Mouse (Mus musculus) limb, embryonic 10.5 days (tissue): ENCODE results near the gene Nmnat2. TPM values are rescaled to one million over a fixed set of nuclear protein-coding genes. Genes with fewer than 3 reads are reported as not detected.

Experiments used
- DNase-seq: peaks from one replicate; pipeline ENCODE4 v3.0.0-alpha.2; 2017; ENCODE audit warnings: low spot score
- H3K27ac ChIP-seq: fragments of 300-500 bp; sonication (generic); 2 replicates; pipeline ENCODE4 v1.5.1; 2016; ENCODE audit warnings: mild to moderate bottlenecking
- H3K27me3 ChIP-seq: fragments of 300-500 bp; sonication (generic); 2 replicates; pipeline ENCODE4 v1.6.1; 2016; ENCODE audit warnings: low read depth, mild to moderate bottlenecking; ENCODE audit not compliant: poor library complexity, severe bottlenecking
- H3K36me3 ChIP-seq: fragments of 300-500 bp; sonication (generic); 2 replicates; pipeline ENCODE4 v1.6.1; 2016; ENCODE audit warnings: mild to moderate bottlenecking, moderate library complexity
- H3K4me1 ChIP-seq: fragments of 300-500 bp; sonication (generic); 2 replicates; pipeline ENCODE4 v1.6.1; 2016
- H3K4me3 ChIP-seq: fragments of 300-500 bp; sonication (generic); 2 replicates; pipeline ENCODE4 v1.5.1; 2016; ENCODE audit warnings: mild to moderate bottlenecking, moderate library complexity
- H3K9me3 ChIP-seq: fragments of 300-500 bp; sonication (generic); replicated peaks from 2 replicates; pipeline ENCODE4 v1.6.1; 2016; ENCODE audit warnings: mild to moderate bottlenecking
- WGBS: fragments of 180-500 bp; shearing (Covaris S2); methylation state at CpG from one replicate; pipeline ENCODE4 v1.1.7; 2016; 5-methylcytosine and 5-hydroxymethylcytosine counted together
- polyA plus RNA-seq: library from polyadenylated mRNA; unstranded; fragments of >200 nt; fragmentation: Nextera tagmentation; extraction: Ambion mirVana; gene quantifications from 2 replicates; pipeline ENCODE4 v1.2.1, GENCODE M21; 2016

The Nmnat2 gene
- polyA plus RNA-seq: 0.75 and 1.6 TPM in 2 replicates

- Histone ChIP-seq H3K4me1 (peaks cover 18% of the 10 kb centered on the region), H3K27me3 (peaks cover 53% of the 10 kb centered on the region), H3K27ac (no peak within 1 kb of the TSS), H3K9me3 (no peaks in the 10 kb centered on the region), H3K36me3 (no peaks in the 10 kb centered on the region), H3K4me3 (peak within 1 kb of the TSS; percentile 53)
- under 1% methylated on average over 42 of the region's 42 CpGs for WGBS
- peak; percentile 50 for DNase-seq
Measured at GRCm38 (mm10) chr1:152954821-152955523, at the start of gene Nmnat2. Nmnat2 (plus strand) TSS chr1:152954993.

- DNase-seq: no peak
- Histone ChIP-seq H3K4me1 (no peaks in the 10 kb centered on the region), H3K4me3 (no peak overlapping the region), H3K9me3 (no peaks in the 10 kb centered on the region), H3K27ac (no peak overlapping the region), H3K27me3 (no peaks in the 10 kb centered on the region), H3K36me3 (no peaks in the 10 kb centered on the region)
- 83% methylated on average over 6 of the region's 6 CpGs for WGBS
Measured at GRCm38 (mm10) chr1:152913483-152914460, 41.0 kb upstream of the Nmnat2 start.

GRCm38 (mm10) chr1:152915766-152916165 is 39.0 kb upstream of the Nmnat2 start:
- Histone ChIP-seq H3K27ac (no peak overlapping the region), H3K36me3 (no peaks in the 10 kb centered on the region), H3K27me3 (no peaks in the 10 kb centered on the region), H3K4me3 (no peak overlapping the region), H3K9me3 (no peaks in the 10 kb centered on the region), H3K4me1 (no peaks in the 10 kb centered on the region)
- 49% methylated on average over 5 of the region's 5 CpGs for WGBS
- no peak for DNase-seq

GRCm38 (mm10) chr1:152916936-152917335 is 37.9 kb upstream of the Nmnat2 start:
- no peaks in the 10 kb centered on the region for H3K9me3 ChIP-seq
- H3K4me3 ChIP-seq: no peak overlapping the region
- no peaks in the 10 kb centered on the region for H3K4me1 ChIP-seq
- H3K27me3 ChIP-seq: no peaks in the 10 kb centered on the region
- H3K36me3 ChIP-seq: no peaks in the 10 kb centered on the region
- WGBS: 83% methylated on average over 5 of the region's 5 CpGs
- H3K27ac ChIP-seq: no peak overlapping the region
- no peak for DNase-seq

GRCm38 (mm10) chr1:152917626-152918025 is 37.2 kb upstream of the Nmnat2 start:
- Histone ChIP-seq H3K27ac (no peak overlapping the region), H3K9me3 (no peaks in the 10 kb centered on the region), H3K4me3 (no peak overlapping the region), H3K4me1 (no peaks in the 10 kb centered on the region), H3K36me3 (no peaks in the 10 kb centered on the region), H3K27me3 (no peaks in the 10 kb centered on the region)
- 75% methylated on average over 4 of the region's 4 CpGs for WGBS
- DNase-seq: no peak

- WGBS: 92% methylated on average over 3 of the region's 3 CpGs
- H3K27ac ChIP-seq: no peak overlapping the region
- DNase-seq: no peak
Measured at GRCm38 (mm10) chr1:152921786-152922185, 33.0 kb upstream of the Nmnat2 start.

GRCm38 (mm10) chr1:152933962-152934361 is 20.8 kb upstream of the Nmnat2 start:
- Histone ChIP-seq H3K9me3 (no peaks in the 10 kb centered on the region), H3K27ac (no peak overlapping the region), H3K36me3 (no peaks in the 10 kb centered on the region), H3K4me1 (peaks cover 5% of the 10 kb centered on the region; the same call in 1 of the 2 replicates), H3K4me3 (no peak overlapping the region), H3K27me3 (no peaks in the 10 kb centered on the region)
- no peak for DNase-seq
- WGBS: 65% methylated on average over 11 of the region's 11 CpGs

More at GRCm38 (mm10) chr1:152921786-152922185, 33.0 kb upstream of the Nmnat2 start:
- no peaks in the 10 kb centered on the region for H3K36me3 ChIP-seq
- no peaks in the 10 kb centered on the region for H3K4me1 ChIP-seq
- no peaks in the 10 kb centered on the region for H3K27me3 ChIP-seq
- H3K9me3 ChIP-seq: no peaks in the 10 kb centered on the region
- no peak overlapping the region for H3K4me3 ChIP-seq

- Histone ChIP-seq H3K36me3 (no peaks in the 10 kb centered on the region), H3K27ac (no peak overlapping the region), H3K27me3 (no peaks in the 10 kb centered on the region), H3K4me3 (no peak overlapping the region), H3K9me3 (no peaks in the 10 kb centered on the region), H3K4me1 (peaks cover 5% of the 10 kb centered on the region; the same call in 1 of the 2 replicates)
- 78% methylated on average over 6 of the region's 6 CpGs for WGBS
- no peak for DNase-seq
Measured at GRCm38 (mm10) chr1:152935476-152935875, 19.3 kb upstream of the Nmnat2 start.

GRCm38 (mm10) chr1:152936365-152936764 is 18.4 kb upstream of the Nmnat2 start:
- Histone ChIP-seq H3K27ac (no peak overlapping the region), H3K4me1 (peaks cover 5% of the 10 kb centered on the region; the same call in 1 of the 2 replicates), H3K27me3 (no peaks in the 10 kb centered on the region), H3K4me3 (no peak overlapping the region), H3K9me3 (no peaks in the 10 kb centered on the region), H3K36me3 (no peaks in the 10 kb centered on the region)
- DNase-seq: no peak
- WGBS: 85% methylated on average over 5 of the region's 5 CpGs

- no peaks in the 10 kb centered on the region for H3K9me3 ChIP-seq
- WGBS: 50% methylated on average over 4 of the region's 4 CpGs
- H3K4me3 ChIP-seq: no peak overlapping the region
- no peaks in the 10 kb centered on the region for H3K36me3 ChIP-seq
- DNase-seq: no peak
- 0 out of 2 replicates have a peak, but pooled peaks cover 4% of the 10 kb centered on the region for H3K27me3 ChIP-seq
- no peak overlapping the region for H3K27ac ChIP-seq
- H3K4me1 ChIP-seq: no peaks in the 10 kb centered on the region
Measured at GRCm38 (mm10) chr1:152942977-152943376, 11.8 kb upstream of the Nmnat2 start.

- Histone ChIP-seq H3K36me3 (no peaks in the 10 kb centered on the region), H3K27ac (no peak overlapping the region), H3K27me3 (peaks cover 53% of the 10 kb centered on the region), H3K4me1 (peaks cover 18% of the 10 kb centered on the region), H3K9me3 (no peaks in the 10 kb centered on the region), H3K4me3 (no peak overlapping the region)
- WGBS: 74% methylated on average over 5 of the region's 5 CpGs
- DNase-seq: no peak
Measured at GRCm38 (mm10) chr1:152954167-152954566, 626 bp upstream of the Nmnat2 start.

GRCm38 (mm10) chr1:152955564-152956211 is 895 bp downstream of the Nmnat2 start:
- H3K4me3 ChIP-seq: peak overlapping the region; percentile 53
- H3K27ac ChIP-seq: no peak overlapping the region
- peaks cover 18% of the 10 kb centered on the region for H3K4me1 ChIP-seq
- 2% methylated on average over 40 of the region's 40 CpGs for WGBS
- no peaks in the 10 kb centered on the region for H3K9me3 ChIP-seq
- H3K27me3 ChIP-seq: peaks cover 53% of the 10 kb centered on the region
- peak; percentile 42 for DNase-seq
- H3K36me3 ChIP-seq: no peaks in the 10 kb centered on the region
